19 mouse cellular contexts compared by ENCODE assay signal in the genomic region with DNA sequence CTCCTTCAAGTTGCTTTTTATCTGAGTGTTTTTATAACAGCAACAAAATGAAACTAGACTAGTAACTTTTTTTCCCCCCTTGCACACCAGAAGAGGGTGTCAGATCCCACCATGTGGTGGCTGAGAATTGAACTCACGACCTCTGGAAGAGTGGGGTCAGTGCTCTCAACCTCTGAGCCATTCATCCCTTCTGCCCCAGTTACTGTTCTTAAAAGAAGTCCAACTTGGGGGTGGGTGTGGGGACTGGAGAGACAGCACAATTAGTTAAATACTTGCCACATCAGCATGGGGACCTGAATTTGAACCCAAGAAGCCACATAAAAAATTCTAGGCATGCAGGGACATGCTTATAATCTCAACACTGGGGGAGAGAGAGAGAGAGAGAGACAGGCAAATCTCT.
"Had no signal": no experiment of that assay in that cellular context is flagged by ENCODE, and none has a peak within 500 bp of the region (broad histone marks: within the 10 kb centered on the region; RNA-seq: fewer than 3 reads in every experiment).

No protein-coding gene starts in this region.

- H3K4me3 ChIP-seq: left cerebral cortex, adult 2 months; liver, embryonic 13.5 days; megakaryocyte, embryonic 14.5 days; midbrain, embryonic 10.5 days; midbrain, embryonic 13.5 days; myocyte; neural tube, embryonic 12.5 days had no signal

- H3K27ac ChIP-seq: kidney, postnatal 0 days; left cerebral cortex, adult 2 months; liver, embryonic 13.5 days; midbrain, embryonic 10.5 days; midbrain, embryonic 13.5 days; neural tube, embryonic 12.5 days; stomach, postnatal 0 days had no signal

- ATAC-seq: lung, postnatal 0 days; midbrain, embryonic 13.5 days; midbrain, embryonic 16.5 days had no signal

- H3K4me2 ChIP-seq: liver, embryonic 13.5 days; midbrain, embryonic 13.5 days; neural tube, embryonic 12.5 days had no signal

- H3K9ac ChIP-seq: liver, embryonic 13.5 days; midbrain, embryonic 13.5 days; neural tube, embryonic 12.5 days had no signal

- H3K27me3 ChIP-seq: liver, embryonic 13.5 days; megakaryocyte, embryonic 14.5 days; midbrain, embryonic 13.5 days; neural tube, embryonic 12.5 days had no signal

- H3K36me3 ChIP-seq: liver, embryonic 13.5 days; midbrain, embryonic 10.5 days; midbrain, embryonic 13.5 days; neural tube, embryonic 12.5 days had no signal

- H3K4me1 ChIP-seq: liver, embryonic 13.5 days; megakaryocyte, embryonic 14.5 days; midbrain, embryonic 10.5 days; midbrain, embryonic 13.5 days; neural tube, embryonic 12.5 days had no signal

- H3K9me3 ChIP-seq: liver, embryonic 13.5 days; megakaryocyte, embryonic 14.5 days; midbrain, embryonic 10.5 days; midbrain, embryonic 13.5 days; neural tube, embryonic 12.5 days had no signal

- DNase-seq: kidney, adult 2 months; kidney, postnatal 36 days; layer of hippocampus, postnatal 36 days; liver, embryonic 13.5 days; lung, adult 2 months; right cerebral cortex, adult 18-20 months; right cerebral cortex, postnatal 14 days; right cerebral cortex, postnatal 4 days; thymus, postnatal 25 days had no signal
